Mouse (Mus musculus) liver, embryonic 13.5 days (tissue): ENCODE results near the gene Chst11. TPM values are rescaled to one million over a fixed set of nuclear protein-coding genes. Genes with fewer than 3 reads are reported as not detected.
"Not testable (repeated sequence)": the region's sequence is repeated elsewhere in the genome, so short reads cannot be mapped to it uniquely, and the experiment has no call there.

ENCODE experiments used
- ATAC-seq: fragments of 200-750 bp; cut with Nextera tagmentation; 2 replicates; pipeline ENCODE4 v1.8.0; 2017; ENCODE audit warnings: low read depth, mild to moderate bottlenecking, moderate number of reproducible peaks, moderate library complexity
- DNase-seq: peaks from one replicate; pipeline ENCODE4 v3.0.0; 2022
- H3K27ac ChIP-seq: fragments of 300-500 bp; sonication (generic); 2 replicates; pipeline ENCODE4 v1.5.1; 2015; ENCODE audit warnings: moderate library complexity, mild to moderate bottlenecking, inconsistent platforms
- H3K27me3 ChIP-seq: fragments of 300-500 bp; sonication (generic); 2 replicates; pipeline ENCODE4 v1.6.1; 2015; ENCODE audit warnings: mild to moderate bottlenecking, inconsistent platforms
- H3K36me3 ChIP-seq: fragments of 300-500 bp; sonication (generic); 2 replicates; pipeline ENCODE4 v1.6.1; 2015; ENCODE audit warnings: mild to moderate bottlenecking, inconsistent platforms
- H3K4me1 ChIP-seq: fragments of 300-500 bp; sonication (generic); replicated peaks from 2 replicates; pipeline ENCODE4 v1.6.1; 2015; ENCODE audit warnings: inconsistent platforms
- H3K4me2 ChIP-seq: fragments of 300-500 bp; sonication (generic); 2 replicates; pipeline ENCODE4 v1.6.1; 2015; ENCODE audit warnings: inconsistent platforms, mild to moderate bottlenecking, moderate library complexity
- H3K4me3 ChIP-seq: fragments of 300-500 bp; sonication (generic); replicated peaks from 2 replicates; pipeline ENCODE4 v1.5.1; 2015; ENCODE audit warnings: mild to moderate bottlenecking, inconsistent platforms
- H3K9ac ChIP-seq: fragments of 300-500 bp; sonication (generic); 2 replicates; pipeline ENCODE4 v1.6.1; 2015; ENCODE audit warnings: mild to moderate bottlenecking, inconsistent platforms
- H3K9me3 ChIP-seq: fragments of 300-500 bp; sonication (generic); replicated peaks from 2 replicates; pipeline ENCODE4 v1.6.1; 2016; ENCODE audit warnings: inconsistent platforms
- WGBS: fragments of 180-500 bp; shearing (Covaris S2); methylation state at CpG from one replicate; pipeline ENCODE4 v1.1.7; 2015; ENCODE audit not compliant: insufficient replicate concordance; 5-methylcytosine and 5-hydroxymethylcytosine counted together
- polyA plus RNA-seq: library from polyadenylated mRNA; unstranded; fragments of >200 nt; fragmentation: Nextera tagmentation; extraction: Ambion mirVana; gene quantifications from 2 replicates; pipeline ENCODE4 v1.2.1, GENCODE M21; 2015

Gene Chst11
- polyA plus RNA-seq, 1 experiment from 2014 or later = 1.3 TPM

DNA sequence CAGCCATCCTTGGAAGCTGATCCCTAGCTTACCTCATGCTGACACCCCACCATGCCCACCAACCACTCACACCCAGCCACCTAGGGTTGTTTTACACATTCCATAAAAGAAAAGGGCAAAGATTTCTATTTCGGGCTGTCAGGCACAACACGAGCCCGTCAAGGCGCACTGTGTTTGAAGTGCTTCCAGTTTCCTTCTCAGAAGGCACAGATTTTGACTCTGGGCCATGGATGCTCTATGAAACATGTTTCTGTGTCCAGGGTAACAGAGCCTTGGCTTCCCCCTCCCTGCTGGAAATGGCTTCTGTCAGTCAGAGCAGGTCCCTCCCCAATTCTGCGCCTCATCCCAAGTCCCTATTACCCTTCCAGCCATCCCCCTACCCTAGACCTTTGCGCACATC, 125.7 kb downstream of the Chst11 start:
- WGBS = 88% methylated on average over 6 of the region's 6 CpGs

GRCm38 (mm10) chr10:83112345-83112744, 127.0 kb downstream of the Chst11 start:
- Histone ChIP-seq H3K4me2 (no peak overlapping the region), H3K9ac (no peak overlapping the region), H3K9me3 (no peaks in the 10 kb centered on the region), H3K27me3 (no peaks in the 10 kb centered on the region), H3K4me1 (peaks cover 26% of the 10 kb centered on the region), H3K36me3 (no peaks in the 10 kb centered on the region), H3K27ac (no peak overlapping the region), H3K4me3 (no peak overlapping the region)
- no peak for DNase-seq
- 69% methylated on average over 4 of the region's 4 CpGs for WGBS
- no peak for ATAC-seq

More for the DNA sequence above, 125.7 kb downstream of the Chst11 start:
- Histone ChIP-seq H3K27ac (no peak overlapping the region), H3K4me1 (peaks cover 13% of the 10 kb centered on the region), H3K27me3 (no peaks in the 10 kb centered on the region), H3K36me3 (no peaks in the 10 kb centered on the region), H3K9me3 (no peaks in the 10 kb centered on the region), H3K4me3 (no peak overlapping the region), H3K9ac (no peak overlapping the region), H3K4me2 (no peak overlapping the region)
- no peak for DNase-seq
- no peak for ATAC-seq

- no peaks in the 10 kb centered on the region for H3K36me3 ChIP-seq
- DNase-seq = no peak
- no peak overlapping the region for H3K9ac ChIP-seq
- no peak overlapping the region for H3K4me3 ChIP-seq
- H3K27ac ChIP-seq = no peak overlapping the region
- H3K4me1 ChIP-seq = peaks cover 28% of the 10 kb centered on the region
- ATAC-seq = no peak
- H3K27me3 ChIP-seq = no peaks in the 10 kb centered on the region
- no peaks in the 10 kb centered on the region for H3K9me3 ChIP-seq
- H3K4me2 ChIP-seq = no peak overlapping the region
- 78% methylated on average over 5 of the region's 5 CpGs for WGBS
These were observed 129.3 kb downstream of the Chst11 start for GRCm38 (mm10) chr10:83114564-83114963.

GRCm38 (mm10) chr10:83116889-83117288, 131.6 kb downstream of the Chst11 start:
- no peaks in the 10 kb centered on the region for H3K9me3 ChIP-seq
- H3K27ac ChIP-seq = no peak overlapping the region
- no peak overlapping the region for H3K4me3 ChIP-seq
- peak; percentile 32 for DNase-seq
- H3K36me3 ChIP-seq = no peaks in the 10 kb centered on the region
- H3K4me2 ChIP-seq = peak overlapping the region; percentile 35
- WGBS = 48% methylated on average over 11 of the region's 11 CpGs
- ATAC-seq = peak; percentile 67
- no peak overlapping the region for H3K9ac ChIP-seq
- H3K27me3 ChIP-seq = no peaks in the 10 kb centered on the region
- H3K4me1 ChIP-seq = peaks cover 35% of the 10 kb centered on the region

- Histone ChIP-seq H3K9ac (no peak overlapping the region), H3K4me1 (peaks cover 35% of the 10 kb centered on the region), H3K27me3 (no peaks in the 10 kb centered on the region), H3K4me2 (no peak overlapping the region), H3K36me3 (no peaks in the 10 kb centered on the region), H3K9me3 (no peaks in the 10 kb centered on the region), H3K27ac (no peak overlapping the region), H3K4me3 (no peak overlapping the region)
- ATAC-seq = no peak
- WGBS = 82% methylated on average over 6 of the region's 6 CpGs
- DNase-seq = no peak
These were observed 132.6 kb downstream of the Chst11 start for GRCm38 (mm10) chr10:83117851-83118250.

DNA sequence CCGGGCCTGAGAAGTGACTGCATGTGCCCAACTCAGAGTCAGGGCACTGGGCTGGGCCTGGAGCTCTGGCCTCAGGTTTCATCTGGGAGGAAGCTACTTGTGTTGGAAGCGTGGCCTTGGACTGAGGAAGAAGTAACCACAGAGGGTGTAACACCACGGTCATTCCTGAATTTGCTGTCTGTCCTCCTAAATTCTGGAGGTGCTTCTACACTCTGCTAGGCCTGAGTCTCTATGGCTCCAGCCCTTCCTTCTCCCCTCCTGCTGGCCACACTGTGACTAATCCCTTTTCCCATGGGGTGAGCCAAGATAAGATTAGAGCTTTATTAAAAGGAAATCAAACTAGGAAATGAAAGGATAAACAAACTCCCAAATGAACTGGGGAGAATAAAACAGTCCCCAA, 133.3 kb downstream of the Chst11 start:
- ATAC-seq (no peak), DNase-seq (no peak)
- H3K4me1 ChIP-seq = peaks cover 35% of the 10 kb centered on the region
- H3K4me3 ChIP-seq = no peak overlapping the region
- no peak overlapping the region for H3K4me2 ChIP-seq
- H3K9ac ChIP-seq = no peak overlapping the region
- no peak overlapping the region for H3K27ac ChIP-seq
- H3K27me3 ChIP-seq = no peaks in the 10 kb centered on the region
- WGBS = 47% methylated on average over 3 of the region's 3 CpGs
- H3K9me3 ChIP-seq = no peaks in the 10 kb centered on the region
- H3K36me3 ChIP-seq = no peaks in the 10 kb centered on the region

DNA sequence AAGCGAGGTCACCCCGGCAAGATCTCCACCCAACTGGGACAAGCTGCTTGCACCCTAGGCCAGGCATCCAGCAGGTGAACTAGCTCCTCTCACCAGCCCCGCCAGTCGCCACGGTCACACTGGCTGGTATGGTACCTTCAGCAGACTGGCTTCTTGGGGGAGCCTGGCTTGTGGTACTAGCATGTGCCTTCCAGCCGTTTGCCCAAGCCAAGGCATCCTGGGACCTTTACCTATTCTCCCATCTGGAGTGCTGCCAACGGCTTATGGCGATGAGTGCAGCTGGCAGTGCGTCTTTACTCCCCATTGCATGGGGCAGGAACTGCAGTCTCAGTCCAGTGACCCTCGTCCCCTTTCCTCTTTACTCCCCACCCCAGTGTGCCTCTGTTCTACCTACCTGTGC, 133.7 kb downstream of the Chst11 start:
- Histone ChIP-seq H3K27ac (no peak overlapping the region), H3K27me3 (no peaks in the 10 kb centered on the region), H3K36me3 (no peaks in the 10 kb centered on the region), H3K9me3 (no peaks in the 10 kb centered on the region), H3K4me2 (no peak overlapping the region), H3K4me1 (peaks cover 35% of the 10 kb centered on the region), H3K9ac (no peak overlapping the region), H3K4me3 (no peak overlapping the region)
- ATAC-seq (no peak), DNase-seq (no peak)
- 84% methylated on average over 10 of the region's 10 CpGs for WGBS

DNA sequence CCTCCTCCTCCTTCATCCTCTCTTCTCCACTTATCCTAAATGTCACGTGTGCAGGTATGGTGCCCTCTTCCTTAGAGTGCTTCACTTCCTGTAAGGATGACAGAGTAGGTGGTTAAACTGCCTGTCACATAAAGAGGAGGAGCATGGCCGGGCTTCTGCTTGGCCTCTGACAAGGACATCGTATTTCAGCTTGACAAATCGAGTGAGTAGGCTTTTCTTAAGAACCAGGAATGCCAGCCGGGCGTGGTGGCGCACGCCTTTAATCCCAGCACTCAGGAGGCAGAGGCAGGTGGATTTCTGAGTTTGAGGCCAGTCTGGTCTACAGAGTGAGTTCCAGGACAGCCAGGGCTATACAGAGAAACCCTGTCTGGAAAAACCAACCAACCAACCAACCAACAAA, 134.2 kb downstream of the Chst11 start:
- peaks cover 35% of the 10 kb centered on the region for H3K4me1 ChIP-seq
- 78% methylated on average over 8 of the region's 8 CpGs for WGBS
- not testable (repeated sequence) for ATAC-seq

DNA sequence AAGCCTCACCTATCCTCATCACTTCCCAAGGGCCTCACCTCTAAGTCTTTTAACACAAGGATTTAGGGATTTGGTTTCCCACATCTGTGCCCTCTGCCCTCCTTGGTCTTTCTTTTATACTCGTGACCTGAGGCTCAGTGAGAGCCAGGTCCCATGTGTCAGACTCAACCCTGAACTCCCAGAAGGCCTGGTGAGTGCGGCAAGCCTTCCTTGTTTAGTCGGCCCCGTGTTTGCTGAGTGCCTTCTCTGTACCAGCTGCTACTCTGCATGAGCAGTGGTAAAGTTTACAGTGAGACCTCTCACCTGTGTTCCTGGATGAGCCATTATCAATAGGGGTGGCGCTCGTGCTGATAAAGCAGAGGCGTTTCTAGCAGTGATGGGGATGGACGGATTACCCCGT, 134.6 kb downstream of the Chst11 start:
- Histone ChIP-seq H3K9ac (no peak overlapping the region), H3K27ac (no peak overlapping the region), H3K4me2 (no peak overlapping the region), H3K9me3 (no peaks in the 10 kb centered on the region), H3K36me3 (no peaks in the 10 kb centered on the region), H3K4me1 (peaks cover 35% of the 10 kb centered on the region), H3K4me3 (no peak overlapping the region), H3K27me3 (no peaks in the 10 kb centered on the region)
- ATAC-seq (no peak), DNase-seq (no peak)
- WGBS = 60% methylated on average over 9 of the region's 9 CpGs

More for the DNA sequence above, 134.2 kb downstream of the Chst11 start:
- DNase-seq, H3K9ac ChIP-seq, H3K4me3 ChIP-seq, H3K9me3 ChIP-seq, H3K4me2 ChIP-seq, H3K27ac ChIP-seq, H3K36me3 ChIP-seq, H3K27me3 ChIP-seq: not testable (repeated sequence)

DNA sequence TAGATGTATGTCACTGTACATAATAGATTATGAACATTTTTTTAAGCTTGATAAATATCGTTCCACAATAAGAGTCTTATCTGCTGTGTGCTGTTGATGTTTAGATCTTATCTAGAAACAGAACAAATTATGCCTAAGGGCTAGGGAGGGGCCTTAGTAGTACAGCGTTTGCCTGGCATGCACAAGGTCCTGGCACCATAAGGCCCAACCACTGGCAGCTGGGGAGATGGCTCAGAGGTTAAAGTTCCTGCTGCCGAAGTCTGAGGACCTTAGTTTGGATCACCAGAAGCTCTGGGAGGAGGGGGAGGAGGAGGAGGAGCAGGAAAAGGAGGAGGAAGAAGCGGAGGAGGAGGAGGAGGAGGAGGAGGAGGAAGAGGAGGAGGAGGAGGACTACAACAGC, 135.6 kb downstream of the Chst11 start:
- no peaks in the 10 kb centered on the region for H3K27me3 ChIP-seq
- ATAC-seq = no peak
- H3K9ac ChIP-seq = no peak overlapping the region
- no peak overlapping the region for H3K27ac ChIP-seq
- no peak for DNase-seq
- no peaks in the 10 kb centered on the region for H3K9me3 ChIP-seq
- no peaks in the 10 kb centered on the region for H3K36me3 ChIP-seq
- no peak overlapping the region for H3K4me2 ChIP-seq
- peaks cover 28% of the 10 kb centered on the region for H3K4me1 ChIP-seq
- no peak overlapping the region for H3K4me3 ChIP-seq
- WGBS = 75% methylated on average over 4 of the region's 4 CpGs

DNA sequence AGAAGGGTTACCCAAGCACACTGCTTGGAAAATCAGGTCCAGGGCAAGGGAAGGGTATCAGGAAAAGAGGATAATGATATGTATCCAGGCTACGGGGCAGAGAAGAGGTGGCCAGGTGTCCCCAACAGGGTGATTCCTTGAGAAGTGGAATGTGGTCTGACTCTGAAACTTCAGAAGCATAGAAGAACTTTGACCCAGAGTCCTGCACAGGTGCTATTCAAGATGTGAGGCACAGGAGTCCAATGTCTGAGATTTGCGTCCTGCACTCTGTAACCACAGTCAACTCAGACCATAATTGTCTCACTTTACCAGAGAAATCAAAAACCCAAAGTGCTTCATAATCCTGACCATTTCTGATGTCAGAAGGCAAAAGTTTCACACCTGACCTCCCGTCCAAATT, 139.3 kb downstream of the Chst11 start:
- peaks cover 10% of the 10 kb centered on the region for H3K4me1 ChIP-seq
- ATAC-seq = no peak
- no peaks in the 10 kb centered on the region for H3K27me3 ChIP-seq
- H3K36me3 ChIP-seq = no peaks in the 10 kb centered on the region
- no peak overlapping the region for H3K4me2 ChIP-seq
- WGBS = 82% methylated on average over 3 of the region's 3 CpGs
- no peak overlapping the region for H3K27ac ChIP-seq
- H3K4me3 ChIP-seq = no peak overlapping the region
- no peak overlapping the region for H3K9ac ChIP-seq
- DNase-seq = no peak
- H3K9me3 ChIP-seq = no peaks in the 10 kb centered on the region

DNA sequence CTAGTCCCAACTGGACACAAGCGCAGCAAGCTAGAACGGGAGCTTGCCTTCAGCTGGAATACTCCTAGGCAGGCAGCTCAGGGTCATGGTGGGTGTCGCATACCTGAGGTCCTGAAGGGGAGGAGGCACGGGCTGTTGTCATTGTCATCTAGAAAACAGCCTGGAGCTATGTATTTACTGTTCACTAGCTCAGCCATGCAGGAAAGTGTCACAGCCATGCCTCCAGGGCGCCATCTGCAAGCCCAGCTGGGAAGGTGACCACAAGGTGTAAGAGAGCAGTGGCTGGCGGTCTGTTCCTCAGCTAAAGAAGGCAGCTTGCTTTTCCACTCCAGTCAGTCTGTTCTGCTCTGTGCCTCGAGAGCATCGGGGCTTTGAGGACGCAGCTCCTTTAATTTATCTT, 141.1 kb downstream of the Chst11 start:
- Histone ChIP-seq H3K4me3 (no peak overlapping the region), H3K4me2 (no peak overlapping the region), H3K27ac (no peak overlapping the region), H3K9ac (no peak overlapping the region), H3K4me1 (0 out of 2 replicates have a peak, but pooled peaks cover 3% of the 10 kb centered on the region), H3K36me3 (no peaks in the 10 kb centered on the region), H3K9me3 (no peaks in the 10 kb centered on the region), H3K27me3 (no peaks in the 10 kb centered on the region)
- DNase-seq = no peak
- ATAC-seq = no peak
- 60% methylated on average over 9 of the region's 9 CpGs for WGBS
